11 mouse cellular contexts compared by ENCODE assay signal in genomic region chr7:64874941-64875340, GRCm38 (mm10).
"Had no signal": no experiment of that assay in that cellular context is flagged by ENCODE, and none has a peak within 500 bp of the region (broad histone marks: within the 10 kb centered on the region; RNA-seq: fewer than 3 reads in every experiment).

No protein-coding gene starts in this region.

- ATAC-seq: liver, embryonic 12.5 days; midbrain, embryonic 16.5 days had no signal

- DNase-seq: kidney, adult 11 months; kidney, adult 9 months; kidney, postnatal 36 days; lung, embryonic 14.5 days; lung, postnatal 10 days; retina, postnatal 1 day; spleen, adult 18-20 months; thymus, adult 2 months; thymus, postnatal 25 days had no signal
